Mouse (Mus musculus) intestine, embryonic 15.5 days (tissue): ENCODE data around the gene Spc25. TPM values are rescaled to one million over a fixed set of nuclear protein-coding genes. Genes with fewer than 3 reads are reported as not detected.

Source experiments
- ATAC-seq: fragments of 200-750 bp; cut with Nextera tagmentation; 2 replicates; pipeline ENCODE4 v1.8.0; 2017; ENCODE audit warnings: moderate TSS enrichment, moderate library complexity
- H3K27ac ChIP-seq: fragments of 300-500 bp; sonication (generic); 2 replicates; pipeline ENCODE4 v1.5.1; 2015; ENCODE audit warnings: mild to moderate bottlenecking, inconsistent platforms
- H3K27me3 ChIP-seq: fragments of 300-500 bp; sonication (generic); replicated peaks from 2 replicates; pipeline ENCODE4 v1.6.1; 2015; ENCODE audit warnings: inconsistent platforms
- H3K36me3 ChIP-seq: fragments of 300-500 bp; sonication (generic); 2 replicates; pipeline ENCODE4 v1.6.1; 2015; ENCODE audit warnings: inconsistent platforms
- H3K4me1 ChIP-seq: fragments of 300-500 bp; sonication (generic); replicated peaks from 2 replicates; pipeline ENCODE4 v1.6.1; 2015; ENCODE audit warnings: inconsistent platforms
- H3K4me2 ChIP-seq: fragments of 300-500 bp; sonication (generic); replicated peaks from 2 replicates; pipeline ENCODE4 v1.6.1; 2015; ENCODE audit warnings: mild to moderate bottlenecking, inconsistent platforms
- H3K4me3 ChIP-seq: fragments of 300-500 bp; sonication (generic); replicated peaks from 2 replicates; pipeline ENCODE4 v1.5.1; 2015; ENCODE audit warnings: inconsistent platforms
- H3K9ac ChIP-seq: fragments of 300-500 bp; sonication (generic); 2 replicates; pipeline ENCODE4 v1.6.1; 2015; ENCODE audit warnings: inconsistent platforms
- H3K9me3 ChIP-seq: fragments of 300-500 bp; sonication (generic); 2 replicates; pipeline ENCODE4 v1.6.1; 2016; ENCODE audit warnings: inconsistent platforms
- WGBS: fragments of 180-500 bp; shearing (Covaris S2); methylation state at CpG from one replicate; pipeline ENCODE4 v1.1.7; 2015; 5-methylcytosine and 5-hydroxymethylcytosine counted together
- polyA plus RNA-seq: library from polyadenylated mRNA; unstranded; fragments of >200 nt; fragmentation: Nextera tagmentation; extraction: Ambion mirVana; gene quantifications from 2 replicates; pipeline ENCODE4 v1.2.1, GENCODE M21; 2015

The Spc25 gene
- polyA plus RNA-seq, 1 experiment from 2014 or later, result 135 TPM

DNA sequence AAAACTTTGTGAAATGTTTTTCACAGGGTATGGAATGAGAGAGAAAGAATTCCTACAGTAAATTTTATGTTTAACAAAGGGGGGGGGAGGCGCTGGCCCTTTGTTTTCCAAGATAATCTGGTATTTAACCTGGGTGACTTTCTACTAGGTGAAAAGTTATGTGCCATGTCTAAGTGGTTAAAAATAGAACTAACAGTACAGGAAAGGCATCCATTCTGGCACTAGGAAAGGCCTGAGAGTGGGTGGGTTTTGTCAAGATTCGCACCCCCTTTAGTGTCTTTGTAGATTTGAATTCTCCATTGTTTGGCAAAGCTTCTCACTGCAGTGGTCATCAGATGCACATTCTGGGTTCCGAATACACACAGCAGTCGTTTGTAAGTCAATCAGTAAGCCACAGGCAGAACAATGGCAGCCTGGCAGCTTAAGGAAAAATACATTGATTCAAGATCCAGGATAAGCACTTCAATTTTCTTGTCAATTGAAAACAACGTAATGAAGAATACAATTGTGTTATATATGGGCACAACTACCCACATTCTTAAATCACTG lies 15.9 kb upstream of the Spc25 start:
- Histone ChIP-seq H3K9ac (no peak overlapping the region), H3K9me3 (no peaks in the 10 kb centered on the region), H3K36me3 (no peaks in the 10 kb centered on the region), H3K27ac (no peak overlapping the region), H3K4me2 (no peak overlapping the region), H3K4me1 (no peaks in the 10 kb centered on the region), H3K27me3 (no peaks in the 10 kb centered on the region), H3K4me3 (no peak overlapping the region)
- no peak for ATAC-seq
- WGBS, result 60% methylated on average over 5 of the region's 5 CpGs

DNA sequence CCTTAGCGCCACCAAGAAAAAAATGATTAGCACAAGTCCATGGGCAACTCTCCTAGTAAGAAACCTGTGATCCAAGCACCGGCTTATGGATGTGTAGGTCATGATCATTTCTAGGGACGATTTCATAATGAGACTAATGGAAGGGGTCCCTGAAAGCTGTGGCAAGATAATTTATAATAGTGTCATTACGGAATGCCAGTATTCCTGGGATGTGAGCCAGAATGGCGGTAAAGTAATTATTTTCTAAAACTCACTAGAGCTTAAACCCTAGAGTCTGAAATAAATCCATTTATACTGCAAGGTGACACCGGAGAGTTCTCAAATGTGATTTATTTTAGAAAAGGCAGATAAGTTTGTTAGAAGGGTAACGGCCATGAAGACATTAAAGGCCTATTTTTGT lies 9.2 kb upstream of the Spc25 start:
- H3K4me3 ChIP-seq, result no peak overlapping the region
- H3K36me3 ChIP-seq, result no peaks in the 10 kb centered on the region
- H3K27me3 ChIP-seq, result no peaks in the 10 kb centered on the region
- H3K9ac ChIP-seq, result no peak overlapping the region
- H3K4me2 ChIP-seq, result no peak overlapping the region
- ATAC-seq, result no peak
- no peaks in the 10 kb centered on the region for H3K9me3 ChIP-seq
- 61% methylated on average over 7 of the region's 7 CpGs for WGBS
- H3K4me1 ChIP-seq, result no peaks in the 10 kb centered on the region
- no peak overlapping the region for H3K27ac ChIP-seq

DNA sequence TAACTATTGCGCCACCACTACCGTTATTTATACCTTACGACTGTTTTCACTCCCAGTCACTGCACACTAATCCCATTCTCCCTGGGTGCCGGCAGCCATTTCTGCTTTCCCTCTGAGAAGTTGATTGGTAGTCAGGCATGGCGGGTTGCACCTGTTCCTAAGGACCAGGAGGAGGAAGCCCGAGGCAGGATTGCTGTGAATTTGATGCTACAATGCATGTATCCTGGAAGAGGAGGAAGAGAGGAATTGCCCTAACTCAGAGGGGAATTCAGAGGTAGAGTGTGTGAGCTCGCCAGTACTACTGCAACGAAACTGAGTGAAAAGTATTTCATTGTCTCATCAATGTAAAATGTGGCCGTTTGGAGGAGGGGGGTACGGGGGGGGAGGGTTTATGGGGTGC lies 6.7 kb upstream of the Spc25 start:
- no peaks in the 10 kb centered on the region for H3K4me1 ChIP-seq
- WGBS, result 74% methylated on average over 10 of the region's 10 CpGs
- no peak for ATAC-seq

DNA sequence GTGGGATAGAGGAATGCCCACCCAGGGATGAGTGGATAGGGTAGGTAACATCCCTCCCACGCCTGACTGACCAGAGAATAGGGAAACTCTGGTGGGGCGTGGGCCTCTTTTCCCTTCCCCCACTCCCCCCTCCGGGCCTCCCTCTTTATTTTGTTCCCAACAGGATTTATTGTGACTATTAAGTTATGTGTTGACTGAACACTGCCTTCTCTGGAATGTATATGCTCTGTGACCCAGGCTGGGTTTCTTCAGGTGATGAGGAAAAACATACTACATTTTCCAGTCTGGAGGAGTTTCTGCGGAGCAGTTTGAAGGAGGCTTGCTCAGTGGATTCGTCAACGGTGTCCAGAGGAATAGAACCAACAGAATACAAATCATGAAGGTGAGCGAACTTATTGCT lies 4.8 kb upstream of the Spc25 start, which contains the start of gene G6pc2:
G6pc2 (plus strand) TSS at position 301 of the 400 bp plus-strand sequence.
- H3K4me2 ChIP-seq, result no peak within 1 kb of the TSS
- H3K9me3 ChIP-seq, result no peaks in the 10 kb centered on the region
- 67% methylated on average over 7 of the region's 7 CpGs for WGBS
- H3K36me3 ChIP-seq, result no peaks in the 10 kb centered on the region
- H3K27ac ChIP-seq, result no peak within 1 kb of the TSS
- no peak within 1 kb of the TSS for H3K4me3 ChIP-seq
- no peak for ATAC-seq
- no peak within 1 kb of the TSS for H3K9ac ChIP-seq
- no peaks in the 10 kb centered on the region for H3K27me3 ChIP-seq
- H3K4me1 ChIP-seq, result no peaks in the 10 kb centered on the region

More for the DNA sequence above, 6.7 kb upstream of the Spc25 start:
- no peak overlapping the region for H3K27ac ChIP-seq
- H3K27me3 ChIP-seq, result no peaks in the 10 kb centered on the region
- no peaks in the 10 kb centered on the region for H3K36me3 ChIP-seq
- no peak overlapping the region for H3K9ac ChIP-seq
- H3K9me3 ChIP-seq, result no peaks in the 10 kb centered on the region
- no peak overlapping the region for H3K4me3 ChIP-seq
- no peak overlapping the region for H3K4me2 ChIP-seq

DNA sequence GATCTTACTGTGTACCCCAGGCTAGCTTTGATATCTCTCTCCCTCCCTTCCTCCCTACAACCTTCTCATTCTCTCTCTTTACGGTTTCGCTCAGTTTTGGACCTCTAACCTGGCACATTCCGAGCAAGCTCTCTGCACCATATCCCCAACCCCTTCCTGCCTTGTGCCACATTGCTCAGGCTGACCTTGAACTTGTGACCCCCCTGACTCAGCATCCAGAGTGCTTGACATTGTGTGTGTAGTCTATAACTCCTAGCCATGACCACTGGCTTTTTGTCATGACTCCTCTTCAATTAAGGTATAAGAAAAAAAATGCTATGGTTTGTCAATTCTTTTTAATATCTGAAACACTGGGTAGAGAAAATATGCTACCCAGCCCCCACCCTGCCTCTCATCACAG lies 3.7 kb upstream of the Spc25 start:
- WGBS, result 85% methylated on average over 3 of the region's 3 CpGs
- Histone ChIP-seq H3K36me3 (no peaks in the 10 kb centered on the region), H3K4me3 (no peak overlapping the region), H3K27ac (no peak overlapping the region), H3K9ac (no peak overlapping the region), H3K4me2 (no peak overlapping the region), H3K27me3 (no peaks in the 10 kb centered on the region), H3K9me3 (no peaks in the 10 kb centered on the region), H3K4me1 (no peaks in the 10 kb centered on the region)
- ATAC-seq, result no peak

DNA sequence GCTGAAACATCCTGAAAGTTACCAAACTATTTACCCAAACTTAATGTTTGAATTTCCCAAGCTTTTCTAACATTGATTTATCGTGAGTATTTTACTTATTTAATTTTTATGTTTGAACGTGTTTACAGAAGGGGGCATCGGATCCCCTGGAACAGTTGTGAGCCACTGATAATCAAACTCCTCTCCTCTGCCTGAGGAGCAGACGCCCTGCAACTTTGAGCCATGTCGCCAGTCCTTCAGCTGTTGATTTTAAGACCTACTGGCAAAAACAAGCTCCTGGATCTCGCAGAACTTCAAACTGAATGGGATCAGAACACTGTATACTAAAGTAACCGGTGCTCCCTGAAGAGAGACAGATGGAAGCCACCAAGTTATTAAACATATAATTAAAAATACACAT lies 529 bp upstream of the Spc25 start:
- Histone ChIP-seq H3K36me3 (0 out of 2 replicates have a peak, but pooled peaks cover under 1% of the 10 kb centered on the region), H3K4me2 (peak overlapping the region; percentile 46), H3K9ac (no peak overlapping the region), H3K4me1 (no peaks in the 10 kb centered on the region), H3K9me3 (no peaks in the 10 kb centered on the region), H3K4me3 (peak overlapping the region; percentile 85; the same call in 1 of the 2 replicates), H3K27ac (no peak overlapping the region), H3K27me3 (no peaks in the 10 kb centered on the region)
- ATAC-seq, result peak; percentile 53
- WGBS, result 18% methylated on average over 7 of the region's 7 CpGs

DNA sequence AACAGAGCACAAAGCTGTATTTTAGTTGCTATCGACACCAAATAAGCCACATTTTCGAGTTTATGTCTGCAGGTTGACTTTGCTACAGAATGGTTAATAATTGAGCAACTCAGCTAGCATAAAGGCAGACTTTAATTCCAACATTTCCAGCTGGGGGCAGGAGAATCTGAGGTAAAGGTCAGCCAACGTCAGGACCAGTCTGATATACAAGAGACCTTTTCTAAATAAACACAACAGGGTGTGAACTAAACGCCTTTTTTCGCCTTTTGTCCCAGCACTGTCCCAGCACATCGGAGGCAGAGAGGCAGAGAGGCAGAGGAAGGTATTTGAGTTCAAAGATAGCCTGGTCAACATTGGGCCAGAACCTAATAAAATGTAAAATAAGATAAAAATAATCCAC lies 809 bp downstream of the Spc25 start:
- H3K27ac ChIP-seq, result no peak overlapping the region
- 0 out of 2 replicates have a peak, but pooled peaks cover 3% of the 10 kb centered on the region for H3K36me3 ChIP-seq
- peak; percentile 16 for ATAC-seq
- no peaks in the 10 kb centered on the region for H3K9me3 ChIP-seq
- H3K4me3 ChIP-seq, result peak overlapping the region; percentile 85
- H3K27me3 ChIP-seq, result no peaks in the 10 kb centered on the region
- no peaks in the 10 kb centered on the region for H3K4me1 ChIP-seq
- peak overlapping the region; percentile 63 for H3K4me2 ChIP-seq
- peak overlapping the region; percentile 89; the same call in 1 of the 2 replicates for H3K9ac ChIP-seq
- 11% methylated on average over 6 of the region's 6 CpGs for WGBS

DNA sequence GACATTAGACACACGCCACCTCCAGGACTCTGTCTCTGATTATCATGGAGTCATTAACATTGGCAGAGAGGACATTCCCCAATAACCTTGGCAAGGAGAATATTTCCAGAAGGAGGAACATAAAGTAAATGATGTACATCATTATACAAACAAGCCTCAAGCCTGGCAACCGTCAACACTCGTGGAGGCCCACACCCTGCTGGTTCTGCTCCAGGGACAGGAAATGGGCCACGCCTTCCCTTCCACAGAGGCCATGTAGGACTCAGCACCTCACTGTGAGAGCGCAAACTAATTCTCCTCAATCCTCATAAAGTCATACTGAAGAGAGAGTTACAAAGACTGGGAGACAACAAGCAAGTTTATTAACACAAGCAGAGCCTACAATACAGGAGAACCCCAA lies 12.4 kb downstream of the Spc25 start:
- WGBS, result 76% methylated on average over 5 of the region's 5 CpGs
- H3K4me1 ChIP-seq, result no peaks in the 10 kb centered on the region
- H3K36me3 ChIP-seq, result peaks cover 12% of the 10 kb centered on the region
- no peak overlapping the region for H3K9ac ChIP-seq
- no peak overlapping the region for H3K27ac ChIP-seq
- no peaks in the 10 kb centered on the region for H3K27me3 ChIP-seq
- no peak overlapping the region for H3K4me3 ChIP-seq
- no peak overlapping the region for H3K4me2 ChIP-seq
- no peak for ATAC-seq
- H3K9me3 ChIP-seq, result no peaks in the 10 kb centered on the region

DNA sequence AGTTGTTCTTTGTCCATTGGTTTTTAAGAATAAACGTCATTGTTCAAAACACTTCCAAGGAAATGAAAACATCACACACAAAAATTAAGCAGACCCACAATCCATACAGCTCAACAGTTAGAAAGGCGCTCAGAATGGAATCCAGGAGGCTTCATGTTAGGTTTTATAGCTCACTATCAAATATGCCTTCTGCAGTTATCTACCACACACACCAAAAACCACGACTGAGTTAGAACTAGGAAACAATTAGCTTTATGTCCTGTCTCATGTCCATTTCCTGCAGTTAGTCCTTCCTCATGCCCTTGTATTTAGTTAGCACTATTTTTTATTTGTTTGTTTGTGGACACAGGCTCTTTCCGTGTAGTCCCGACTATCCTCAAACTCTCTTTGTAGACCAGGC lies 14.9 kb downstream of the Spc25 start:
- no peaks in the 10 kb centered on the region for H3K4me1 ChIP-seq
- 80% methylated on average over 5 of the region's 5 CpGs for WGBS
- H3K9me3 ChIP-seq, result no peaks in the 10 kb centered on the region
- H3K27me3 ChIP-seq, result no peaks in the 10 kb centered on the region
- no peak for ATAC-seq
- no peak overlapping the region for H3K4me2 ChIP-seq
- no peak overlapping the region for H3K27ac ChIP-seq
- no peak overlapping the region for H3K9ac ChIP-seq
- peaks cover 12% of the 10 kb centered on the region for H3K36me3 ChIP-seq
- no peak overlapping the region for H3K4me3 ChIP-seq

DNA sequence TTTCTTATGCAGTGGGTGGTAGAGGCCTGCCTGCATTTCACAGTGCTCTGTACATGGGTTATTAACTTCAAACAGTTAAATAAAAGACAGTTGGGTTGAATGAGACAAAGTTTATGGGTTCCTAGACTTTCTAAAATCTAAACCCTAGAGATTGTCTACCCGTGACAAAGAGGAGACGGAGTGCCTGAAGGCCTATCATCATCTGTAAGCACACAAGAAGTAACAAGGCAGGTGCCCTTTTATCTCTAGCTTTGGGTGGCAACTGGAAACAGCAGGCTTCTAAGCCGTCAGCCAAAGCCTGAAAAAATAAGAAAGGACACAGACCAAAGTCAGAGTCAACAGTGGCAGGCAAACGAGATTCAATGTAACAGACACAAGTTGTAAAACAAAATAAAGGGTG lies 16.8 kb downstream of the Spc25 start:
- Histone ChIP-seq H3K27ac (no peak overlapping the region), H3K9ac (no peak overlapping the region), H3K36me3 (peaks cover 9% of the 10 kb centered on the region), H3K4me3 (no peak overlapping the region), H3K27me3 (no peaks in the 10 kb centered on the region), H3K4me1 (no peaks in the 10 kb centered on the region), H3K4me2 (no peak overlapping the region), H3K9me3 (no peaks in the 10 kb centered on the region)
- WGBS, result 79% methylated on average over 4 of the region's 4 CpGs
- ATAC-seq, result no peak

DNA sequence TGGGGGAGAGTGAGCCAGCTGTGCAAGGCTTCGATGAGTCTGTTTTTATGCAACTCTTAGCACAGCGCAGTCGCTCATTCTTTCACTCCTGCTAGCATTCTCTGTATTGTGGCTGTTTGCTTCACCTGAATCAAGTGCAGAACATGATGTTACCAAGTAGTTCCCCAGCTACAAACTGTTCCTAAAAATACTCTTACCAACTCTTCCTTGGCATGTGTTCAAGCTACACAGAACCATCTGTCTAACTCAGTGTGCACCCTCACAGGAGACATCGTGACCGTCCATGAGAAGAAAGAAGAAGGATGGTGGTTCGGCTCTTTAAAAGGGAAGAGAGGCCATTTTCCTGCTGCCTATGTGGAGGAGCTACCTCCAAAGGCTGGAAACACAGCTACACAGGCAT lies 17.3 kb downstream of the Spc25 start:
- H3K9ac ChIP-seq, result no peak overlapping the region
- H3K27ac ChIP-seq, result no peak overlapping the region
- H3K9me3 ChIP-seq, result no peaks in the 10 kb centered on the region
- no peaks in the 10 kb centered on the region for H3K27me3 ChIP-seq
- H3K4me2 ChIP-seq, result no peak overlapping the region
- no peak overlapping the region for H3K4me3 ChIP-seq
- WGBS, result 81% methylated on average over 6 of the region's 6 CpGs
- no peaks in the 10 kb centered on the region for H3K4me1 ChIP-seq
- H3K36me3 ChIP-seq, result peaks cover 7% of the 10 kb centered on the region
- no peak for ATAC-seq

DNA sequence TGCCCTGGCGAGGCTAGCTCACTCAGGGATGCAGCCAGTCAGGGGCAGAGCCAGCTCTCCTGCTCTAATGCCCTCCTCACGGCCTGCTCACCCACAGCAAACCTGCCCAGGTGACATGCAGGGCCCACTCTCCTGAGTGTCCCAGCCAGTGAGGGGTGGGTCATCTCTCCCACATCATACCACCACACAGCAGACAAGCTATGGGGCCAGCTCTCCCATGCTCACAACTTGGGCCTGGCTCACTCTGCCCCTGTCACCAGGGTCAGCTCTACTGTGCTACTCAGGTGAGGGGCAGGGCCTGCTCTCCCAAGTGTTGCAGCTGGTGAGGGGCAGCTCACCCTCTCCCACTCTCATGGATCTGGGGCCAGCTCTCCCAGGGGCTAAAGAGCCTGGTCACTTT lies 18.0 kb downstream of the Spc25 start:
- WGBS, result 87% methylated on average over 2 of the region's 2 CpGs
- ATAC-seq, result no peak

DNA sequence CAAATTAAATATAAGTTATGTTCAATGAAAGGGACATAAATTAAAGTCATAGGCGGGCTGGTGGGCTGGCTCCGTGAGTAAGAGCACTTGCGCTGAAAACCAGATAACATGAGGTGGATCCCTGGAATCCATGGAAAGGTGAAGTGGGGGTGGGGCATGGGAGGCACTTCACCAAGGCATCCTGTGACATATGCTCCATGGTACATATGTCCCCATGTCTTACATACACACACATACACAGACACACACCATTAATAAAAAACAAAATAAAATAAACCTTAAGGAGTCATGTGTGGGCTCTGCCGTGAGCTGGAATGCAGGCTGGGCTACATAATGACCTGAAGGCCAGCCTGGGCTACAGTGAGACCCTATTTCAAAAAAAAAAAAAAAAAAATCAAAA lies 26.3 kb downstream of the Spc25 start:
- no peak overlapping the region for H3K4me2 ChIP-seq
- no peaks in the 10 kb centered on the region for H3K4me1 ChIP-seq
- no peak for ATAC-seq
- H3K36me3 ChIP-seq, result no peaks in the 10 kb centered on the region
- no peak overlapping the region for H3K9ac ChIP-seq
- 80% methylated on average over 4 of the region's 4 CpGs for WGBS
- H3K27ac ChIP-seq, result no peak overlapping the region
- H3K27me3 ChIP-seq, result no peaks in the 10 kb centered on the region
- no peak overlapping the region for H3K4me3 ChIP-seq
- H3K9me3 ChIP-seq, result no peaks in the 10 kb centered on the region

More for the DNA sequence above, 18.0 kb downstream of the Spc25 start:
- Histone ChIP-seq H3K9me3 (no peaks in the 10 kb centered on the region), H3K36me3 (0 out of 2 replicates have a peak, but pooled peaks cover under 1% of the 10 kb centered on the region), H3K27me3 (no peaks in the 10 kb centered on the region), H3K27ac (no peak overlapping the region), H3K4me2 (no peak overlapping the region), H3K9ac (no peak overlapping the region), H3K4me3 (no peak overlapping the region), H3K4me1 (no peaks in the 10 kb centered on the region)
